Mouse (Mus musculus): Measurements from ENCODE around the gene Adcyap1r1. TPM values are rescaled to one million over a fixed set of nuclear protein-coding genes. Genes with fewer than 3 reads are reported as not detected.
A peak's percentile ranks its signal among the peaks of the same experiment; 100 is the strongest.

Adcyap1r1 gene
- polyA plus RNA-seq, 1 experiment from 2014 or later, result 52.7 TPM

DNA sequence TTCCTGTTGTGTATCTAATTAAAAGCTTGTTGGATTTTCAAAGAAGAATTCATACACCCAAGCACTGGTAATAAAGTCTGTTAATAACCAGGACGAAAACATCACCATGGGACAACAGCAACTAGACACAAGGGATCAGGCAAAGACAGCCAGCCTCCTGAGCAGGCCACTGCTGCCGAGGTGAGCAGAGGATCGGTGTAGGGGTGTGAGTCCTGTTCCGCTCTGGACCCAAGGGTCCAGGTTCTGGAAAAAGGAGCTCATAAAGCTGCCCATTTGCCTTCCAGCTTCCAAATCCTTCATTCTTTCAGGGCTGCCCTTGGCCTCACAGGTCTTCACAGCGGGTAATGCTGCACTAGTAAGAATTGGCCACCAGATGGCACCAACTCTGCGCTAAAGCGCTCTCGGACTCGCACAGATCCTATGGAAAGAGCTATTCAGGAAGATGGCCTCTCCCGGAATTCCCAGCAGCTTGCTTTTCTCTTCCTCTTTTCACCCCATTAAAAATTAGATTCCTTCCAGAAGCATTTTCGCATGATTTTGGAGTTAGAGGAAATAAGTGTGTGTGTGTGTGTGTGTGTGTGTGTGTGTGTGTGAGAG is 67.9 kb downstream of the Adcyap1r1 start:
- ATAC-seq (ENCODE audit: low FRiP score, low TSS enrichment), result peak; percentile 91
- Histone ChIP-seq H3K4me3 (replicated peaks; ENCODE audit: low read depth, low read length) (no peak overlapping the region), H3K9me3 (ENCODE audit: control insufficient read depth, low read length) (peaks cover 5% of the 10 kb centered on the region; the same call in 1 of the 2 replicates), H3K36me3 (ENCODE audit: control insufficient read depth, insufficient read depth, low read length) (no peaks in the 10 kb centered on the region), H3K27me3 (ENCODE audit: control insufficient read depth, insufficient read depth, low read length) (no peaks in the 10 kb centered on the region), H3K27ac (replicated peaks; ENCODE audit: low read depth, low read length) (no peak overlapping the region), H3K9ac (replicated peaks; ENCODE audit: low read length) (peak overlapping the region; percentile 23; the same call in 1 of the 2 replicates), H3K4me1 (ENCODE audit: control insufficient read depth, insufficient read depth, low read length) (no peaks in the 10 kb centered on the region), H3K4me2 (ENCODE audit: low read length) (peak overlapping the region; percentile 40)
- DNase-seq, result peak; percentile 96
- WGBS, result 14% methylated on average over 11 of the region's 11 CpGs

DNA sequence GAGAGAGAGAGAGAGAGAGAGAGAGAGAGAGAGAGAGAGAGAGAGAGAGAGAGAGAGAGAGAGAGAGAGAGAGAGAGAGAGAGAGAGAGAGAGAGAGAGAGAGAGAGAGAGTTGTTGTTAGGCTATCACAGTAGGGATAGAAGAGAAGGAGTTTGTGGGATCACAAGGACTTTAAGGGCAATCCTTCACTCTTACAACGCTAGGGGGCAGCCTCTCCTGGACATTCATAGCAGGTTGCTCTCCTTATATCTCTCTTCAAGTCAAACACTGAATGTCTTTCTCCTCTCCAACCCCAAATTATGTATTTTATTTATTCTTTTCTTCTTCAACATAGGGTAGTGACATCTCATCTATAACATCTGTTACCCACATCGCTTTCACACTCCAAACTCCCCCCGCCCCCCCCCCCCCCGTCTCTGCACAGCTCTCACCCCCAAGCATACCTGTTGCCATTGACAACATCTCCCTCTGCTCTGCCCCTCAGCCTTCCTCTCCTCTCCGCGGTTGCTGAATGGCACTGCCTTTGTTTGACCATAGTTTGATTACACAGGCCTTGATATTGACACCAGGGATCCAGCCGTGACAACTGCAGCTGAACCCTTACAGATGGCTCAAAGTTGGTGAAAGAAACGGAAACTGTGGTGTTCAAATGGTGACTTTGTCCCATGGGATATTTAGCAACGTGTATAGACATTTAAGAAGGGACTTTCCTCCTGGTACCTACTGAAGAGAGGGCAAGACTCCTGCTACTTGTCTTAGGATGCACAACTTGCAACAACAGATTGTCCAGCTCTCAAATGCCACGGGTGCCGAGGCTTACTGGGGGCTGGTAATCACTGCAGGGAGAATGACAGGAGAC is 68.7 kb downstream of the Adcyap1r1 start:
- peak; percentile 84 for ATAC-seq (ENCODE audit: low FRiP score, low TSS enrichment)

DNA sequence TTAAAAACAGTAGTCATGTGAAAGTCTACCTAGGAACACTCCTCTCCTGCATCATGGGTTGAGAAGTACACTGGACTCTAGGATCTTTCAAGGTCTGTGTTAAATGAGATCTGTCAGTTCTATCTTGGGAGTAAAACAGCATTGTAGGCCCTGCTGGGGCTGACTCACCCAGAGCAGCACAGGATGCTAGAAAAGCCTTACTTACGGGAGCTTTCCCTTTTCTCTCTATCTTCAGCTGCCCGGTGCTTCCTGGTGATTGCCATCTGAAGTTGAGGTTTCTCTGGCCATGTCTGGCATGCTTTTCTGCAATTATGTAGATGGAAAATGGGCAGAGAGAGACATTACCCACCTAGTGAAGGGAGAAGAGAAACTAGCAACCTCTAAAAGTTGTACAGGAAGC is 84.7 kb downstream of the Adcyap1r1 start:
- WGBS, result 89% methylated on average over 2 of the region's 2 CpGs
- Histone ChIP-seq H3K27ac (replicated peaks; ENCODE audit: low read depth, low read length) (no peak overlapping the region), H3K4me2 (ENCODE audit: low read length) (no peak overlapping the region), H3K36me3 (ENCODE audit: control insufficient read depth, insufficient read depth, low read length) (no peaks in the 10 kb centered on the region), H3K4me1 (ENCODE audit: control insufficient read depth, insufficient read depth, low read length) (0 out of 2 replicates have a peak, but pooled peaks cover 15% of the 10 kb centered on the region), H3K9ac (replicated peaks; ENCODE audit: low read length) (no peak overlapping the region), H3K9me3 (ENCODE audit: control insufficient read depth, low read length) (no peaks in the 10 kb centered on the region), H3K4me3 (replicated peaks; ENCODE audit: low read depth, low read length) (no peak overlapping the region), H3K27me3 (ENCODE audit: control insufficient read depth, insufficient read depth, low read length) (no peaks in the 10 kb centered on the region)
- DNase-seq (no peak), ATAC-seq (ENCODE audit: low FRiP score, low TSS enrichment) (no peak)

More for the DNA sequence above, 68.7 kb downstream of the Adcyap1r1 start:
- no peaks in the 10 kb centered on the region for H3K9me3 ChIP-seq (ENCODE audit: control insufficient read depth, low read length)
- no peaks in the 10 kb centered on the region for H3K36me3 ChIP-seq (ENCODE audit: control insufficient read depth, insufficient read depth, low read length)
- no peak overlapping the region for H3K27ac ChIP-seq (replicated peaks; ENCODE audit: low read depth, low read length)
- no peak overlapping the region for H3K4me3 ChIP-seq (replicated peaks; ENCODE audit: low read depth, low read length)
- no peaks in the 10 kb centered on the region for H3K27me3 ChIP-seq (ENCODE audit: control insufficient read depth, insufficient read depth, low read length)
- H3K4me1 ChIP-seq (ENCODE audit: control insufficient read depth, insufficient read depth, low read length), result no peaks in the 10 kb centered on the region
- H3K4me2 ChIP-seq (ENCODE audit: low read length), result peak overlapping the region; percentile 40
- 34% methylated on average over 11 of the region's 11 CpGs for WGBS
- no peak overlapping the region for H3K9ac ChIP-seq (replicated peaks; ENCODE audit: low read length)
- DNase-seq, result peak; percentile 93

DNA sequence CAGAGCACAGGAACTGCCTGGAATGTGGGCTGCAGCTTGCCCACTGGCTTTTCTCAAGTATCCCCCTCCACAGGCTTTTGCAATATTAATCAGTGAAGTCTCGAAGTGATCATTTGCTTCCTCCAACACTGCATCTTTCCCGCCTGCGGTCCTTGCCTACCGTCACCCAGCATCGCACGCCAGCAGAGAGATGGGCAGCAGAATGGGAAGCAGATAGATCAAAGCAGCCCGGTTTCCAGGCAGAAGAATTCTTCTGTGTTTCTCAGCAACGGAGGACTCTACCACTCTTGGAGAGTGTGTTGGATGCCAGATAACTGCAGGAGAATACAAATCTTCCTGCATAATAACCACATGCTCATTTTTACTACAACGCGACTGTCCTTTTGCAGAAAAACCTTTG is 87.4 kb downstream of the Adcyap1r1 start:
- Histone ChIP-seq H3K27ac (replicated peaks; ENCODE audit: low read depth, low read length) (peak overlapping the region; percentile 45; the same call in 1 of the 2 replicates), H3K4me1 (ENCODE audit: control insufficient read depth, insufficient read depth, low read length) (0 out of 2 replicates have a peak, but pooled peaks cover 15% of the 10 kb centered on the region), H3K36me3 (ENCODE audit: control insufficient read depth, insufficient read depth, low read length) (no peaks in the 10 kb centered on the region), H3K9ac (replicated peaks; ENCODE audit: low read length) (no peak overlapping the region; the same call in 1 of the 2 replicates), H3K27me3 (ENCODE audit: control insufficient read depth, insufficient read depth, low read length) (no peaks in the 10 kb centered on the region), H3K4me3 (replicated peaks; ENCODE audit: low read depth, low read length) (no peak overlapping the region), H3K4me2 (ENCODE audit: low read length) (peak overlapping the region; percentile 44), H3K9me3 (ENCODE audit: control insufficient read depth, low read length) (no peaks in the 10 kb centered on the region)
- DNase-seq (peak; percentile 79), ATAC-seq (ENCODE audit: low FRiP score, low TSS enrichment) (peak; percentile 53; the same call in 1 of the 2 replicates)
- 7% methylated on average over 10 of the region's 10 CpGs for WGBS

DNA sequence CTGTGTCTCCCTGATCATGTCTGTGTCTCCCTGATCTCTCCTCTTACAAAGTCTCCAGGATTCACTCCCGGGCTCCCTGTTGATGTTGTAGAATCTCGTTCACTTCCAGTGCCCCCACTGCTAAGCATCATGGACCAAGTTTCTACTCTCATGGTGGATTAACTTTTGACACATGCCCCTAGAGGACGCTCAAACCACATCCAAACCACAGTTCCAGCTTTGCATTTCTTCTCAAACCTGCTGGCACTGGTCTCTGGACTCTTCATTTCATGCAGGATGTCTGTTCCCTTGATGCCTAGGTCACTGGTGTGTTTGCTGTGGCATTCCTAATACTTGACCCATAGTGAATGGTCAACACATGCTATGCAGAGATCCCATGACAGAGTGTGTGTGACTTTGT is 90.6 kb downstream of the Adcyap1r1 start:
- no peaks in the 10 kb centered on the region for H3K27me3 ChIP-seq (ENCODE audit: control insufficient read depth, insufficient read depth, low read length)
- H3K36me3 ChIP-seq (ENCODE audit: control insufficient read depth, insufficient read depth, low read length), result no peaks in the 10 kb centered on the region
- no peak for ATAC-seq (ENCODE audit: low FRiP score, low TSS enrichment)
- no peak overlapping the region for H3K4me3 ChIP-seq (replicated peaks; ENCODE audit: low read depth, low read length)
- peak; percentile 36 for DNase-seq
- H3K9me3 ChIP-seq (ENCODE audit: control insufficient read depth, low read length), result no peaks in the 10 kb centered on the region
- WGBS, result 48% methylated on average over 3 of the region's 3 CpGs
- H3K4me1 ChIP-seq (ENCODE audit: control insufficient read depth, insufficient read depth, low read length), result 0 out of 2 replicates have a peak, but pooled peaks cover 15% of the 10 kb centered on the region
- H3K9ac ChIP-seq (replicated peaks; ENCODE audit: low read length), result no peak overlapping the region
- H3K27ac ChIP-seq (replicated peaks; ENCODE audit: low read depth, low read length), result no peak overlapping the region
- H3K4me2 ChIP-seq (ENCODE audit: low read length), result no peak overlapping the region

DNA sequence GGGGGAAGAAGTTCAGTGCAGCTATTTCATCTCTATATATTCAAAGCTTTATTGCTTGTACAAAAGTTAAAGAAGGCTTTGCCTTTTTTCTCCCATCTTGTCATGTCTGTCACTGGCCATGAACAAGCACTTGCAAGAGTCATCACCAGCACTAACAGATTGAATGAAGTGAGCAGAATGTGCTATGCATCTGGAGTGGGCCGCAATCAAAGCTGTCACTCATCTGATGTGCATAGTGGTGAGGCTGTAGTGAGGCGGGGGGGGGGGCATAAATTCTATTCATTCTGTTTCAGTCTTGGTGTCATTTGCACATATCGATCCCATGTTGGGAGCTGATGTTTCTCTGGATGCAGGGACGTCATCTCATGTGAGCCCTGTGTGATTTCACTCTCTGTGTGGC is 91.6 kb downstream of the Adcyap1r1 start:
- Histone ChIP-seq H3K4me2 (ENCODE audit: low read length) (no peak overlapping the region), H3K9ac (replicated peaks; ENCODE audit: low read length) (no peak overlapping the region), H3K36me3 (ENCODE audit: control insufficient read depth, insufficient read depth, low read length) (no peaks in the 10 kb centered on the region), H3K27ac (replicated peaks; ENCODE audit: low read depth, low read length) (no peak overlapping the region), H3K4me3 (replicated peaks; ENCODE audit: low read depth, low read length) (no peak overlapping the region), H3K4me1 (ENCODE audit: control insufficient read depth, insufficient read depth, low read length) (0 out of 2 replicates have a peak, but pooled peaks cover 15% of the 10 kb centered on the region), H3K9me3 (ENCODE audit: control insufficient read depth, low read length) (no peaks in the 10 kb centered on the region), H3K27me3 (ENCODE audit: control insufficient read depth, insufficient read depth, low read length) (no peaks in the 10 kb centered on the region)
- DNase-seq (no peak), ATAC-seq (ENCODE audit: low FRiP score, low TSS enrichment) (no peak)
- WGBS, result 78% methylated on average over 4 of the region's 4 CpGs

DNA sequence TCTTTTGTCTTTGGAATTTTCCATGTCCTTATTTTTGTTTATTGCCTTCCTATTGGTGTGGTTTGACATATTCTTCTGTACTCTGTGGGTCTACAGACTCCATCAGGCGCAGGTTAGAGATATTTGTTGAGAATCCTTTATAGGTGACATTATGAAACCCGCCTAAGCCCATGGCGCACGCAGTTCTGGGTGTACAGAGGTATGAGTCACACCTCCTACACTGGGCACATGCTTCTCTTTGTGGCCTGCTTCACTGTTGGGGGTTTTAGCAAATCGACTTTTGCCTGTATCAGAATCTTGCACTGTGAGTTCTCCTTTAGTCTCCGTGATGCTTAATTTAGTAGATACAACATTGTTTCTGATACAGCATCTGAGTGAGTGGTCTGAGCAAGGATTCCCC is 97.4 kb downstream of the Adcyap1r1 start:
- Histone ChIP-seq H3K9me3 (ENCODE audit: control insufficient read depth, low read length) (no peaks in the 10 kb centered on the region), H3K4me1 (ENCODE audit: control insufficient read depth, insufficient read depth, low read length) (no peaks in the 10 kb centered on the region), H3K36me3 (ENCODE audit: control insufficient read depth, insufficient read depth, low read length) (no peaks in the 10 kb centered on the region), H3K27ac (replicated peaks; ENCODE audit: low read depth, low read length) (no peak overlapping the region), H3K4me2 (ENCODE audit: low read length) (no peak overlapping the region), H3K27me3 (ENCODE audit: control insufficient read depth, insufficient read depth, low read length) (no peaks in the 10 kb centered on the region), H3K9ac (replicated peaks; ENCODE audit: low read length) (no peak overlapping the region), H3K4me3 (replicated peaks; ENCODE audit: low read depth, low read length) (no peak overlapping the region)
- 93% methylated on average over 6 of the region's 6 CpGs for WGBS
- DNase-seq (no peak), ATAC-seq (ENCODE audit: low FRiP score, low TSS enrichment) (no peak)

DNA sequence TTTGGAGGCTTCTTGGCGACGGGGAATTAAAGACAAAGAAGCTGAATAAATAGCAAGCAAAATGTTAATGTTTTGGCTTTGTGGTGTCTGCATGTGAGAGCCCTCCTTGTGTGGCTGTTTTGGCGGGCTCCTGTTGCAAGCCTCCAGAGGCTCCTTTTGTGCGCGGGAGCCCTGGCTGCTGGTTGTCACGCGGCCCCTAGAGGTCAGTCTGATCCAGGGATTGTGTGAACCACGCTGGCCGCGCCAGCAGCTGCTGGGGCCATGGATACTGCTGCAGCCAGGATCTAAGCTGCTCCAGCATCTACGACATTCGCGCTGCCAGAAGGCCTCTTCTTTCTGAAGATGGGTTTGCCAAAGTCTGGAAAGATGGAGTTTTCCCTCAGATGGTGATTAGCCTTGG is 99.1 kb downstream of the Adcyap1r1 start:
- WGBS, result 38% methylated on average over 13 of the region's 13 CpGs
- H3K36me3 ChIP-seq (ENCODE audit: control insufficient read depth, insufficient read depth, low read length), result no peaks in the 10 kb centered on the region
- DNase-seq, result peak; percentile 70
- no peak for ATAC-seq (ENCODE audit: low FRiP score, low TSS enrichment)
- no peak overlapping the region for H3K27ac ChIP-seq (replicated peaks; ENCODE audit: low read depth, low read length)
- no peak overlapping the region for H3K9ac ChIP-seq (replicated peaks; ENCODE audit: low read length)
- no peaks in the 10 kb centered on the region for H3K27me3 ChIP-seq (ENCODE audit: control insufficient read depth, insufficient read depth, low read length)
- no peaks in the 10 kb centered on the region for H3K4me1 ChIP-seq (ENCODE audit: control insufficient read depth, insufficient read depth, low read length)
- no peaks in the 10 kb centered on the region for H3K9me3 ChIP-seq (ENCODE audit: control insufficient read depth, low read length)
- no peak overlapping the region for H3K4me3 ChIP-seq (replicated peaks; ENCODE audit: low read depth, low read length)
- no peak overlapping the region for H3K4me2 ChIP-seq (ENCODE audit: low read length)
